Mouse (Mus musculus): ENCODE measurements around the gene Gpatch8.

DNA sequence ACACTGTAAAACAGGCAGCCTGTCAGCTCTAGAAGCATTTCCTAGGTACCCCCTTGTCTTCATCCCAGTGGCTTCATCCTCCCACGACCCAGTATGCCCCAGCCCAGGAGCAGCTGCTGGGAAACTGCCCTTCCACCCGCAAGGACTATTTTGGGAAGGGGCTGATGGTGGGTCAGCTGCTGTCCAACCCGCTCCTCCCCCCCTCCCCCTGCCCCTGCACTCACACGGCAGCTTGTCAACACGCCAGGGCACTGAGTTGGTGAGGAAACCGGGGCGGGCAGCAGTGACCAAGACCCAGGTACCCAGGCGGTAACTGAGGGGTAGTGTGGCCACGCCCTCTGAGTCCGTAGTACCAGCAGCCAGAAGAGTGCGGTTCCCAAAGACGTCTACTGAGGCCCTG, 112.5 kb downstream of the Gpatch8 start:
- TF ChIP-seq GATA1 (IDR thresholded peaks at IDR 0.05; ENCODE audit: borderline replicate concordance, low read length): no peak
- no peak for TF ChIP-seq FLI1 (IDR thresholded peaks at IDR 0.05; ENCODE audit: low read length)
